Mouse (Mus musculus) lung, embryonic 15.5 days (tissue): ENCODE measurements around the gene Muc1. TPM values are rescaled to one million over a fixed set of nuclear protein-coding genes. Genes with fewer than 3 reads are reported as not detected.

Experiments used
- microRNA counts: library from miRNA; unstranded; fragments of <30 nt; microRNA quantifications from one replicate; lab custom pipeline; 2016
- microRNA-seq: library from miRNA; unstranded; fragments of <30 nt; microRNA quantifications from one replicate; pipeline ENCODE4, GENCODE M21; 2016
- polyA plus RNA-seq: library from polyadenylated mRNA; unstranded; fragments of >200 nt; fragmentation: Nextera tagmentation; extraction: Ambion mirVana; gene quantifications from 2 replicates; pipeline ENCODE4 v1.2.1, GENCODE M21; 2015

Muc1 gene
- polyA plus RNA-seq, 1 experiment from 2014 or later = 88.9 TPM

MicroRNAs encoded within 50 kb of the gene (microRNA counts, 519-probe panel; counts per million panel counts)
- 2,091 counts per million, percentile 21 among the panel's probes with 10 or more counts for microRNA mmu-miR-92b (lab: Ali Mortazavi, UCI)

Small RNAs within 50 kb of the gene (microRNA-seq; reads per million reads assigned to microRNA genes)
- gene Mir92b = 2,359 reads per million, percentile 84 among the genes with 10 or more reads in this experiment

Other genes with a start within 250 kb of the Muc1 start
- gene Rusc1, start 135.7 kb upstream of the Muc1 start, polyA plus RNA-seq = 16.0 and 16.6 TPM in 2 replicates
- 0.17 TPM in 1 of 2 replicates, not detected in the other for gene Gm43738, start 128.0 kb upstream of the Muc1 start, polyA plus RNA-seq
- gene Fdps, start 127.1 kb upstream of the Muc1 start, polyA plus RNA-seq = 166 TPM in 2 replicates
- gene Pklr, start 92.9 kb upstream of the Muc1 start, polyA plus RNA-seq = 0.17 and 0.92 TPM in 2 replicates
- gene Hcn3, start 68.9 kb upstream of the Muc1 start, polyA plus RNA-seq = 1.2 and 1.9 TPM in 2 replicates
- 27.8 and 28.9 TPM in 2 replicates for gene Clk2, start 64.3 kb upstream of the Muc1 start, polyA plus RNA-seq
- gene Scamp3, start 51.6 kb upstream of the Muc1 start, polyA plus RNA-seq = 106 and 110 TPM in 2 replicates
- 12.9 and 18.4 TPM in 2 replicates for gene Fam189b, start 45.9 kb upstream of the Muc1 start, polyA plus RNA-seq
- 37.2 and 42.6 TPM in 2 replicates for gene Gba, start 26.1 kb upstream of the Muc1 start, polyA plus RNA-seq
- gene Thbs3, start 13.9 kb upstream of the Muc1 start, polyA plus RNA-seq = 54.4 and 58.4 TPM in 2 replicates
- 195 and 197 TPM in 2 replicates for gene Mtx1, start 2.0 kb upstream of the Muc1 start, polyA plus RNA-seq
- 282 and 311 TPM in 2 replicates for gene Krtcap2, start 16.9 kb downstream of the Muc1 start, polyA plus RNA-seq
- 7.2 and 7.9 TPM in 2 replicates for gene Trim46, start 17.3 kb downstream of the Muc1 start, polyA plus RNA-seq
- gene Dpm3, start 30.3 kb downstream of the Muc1 start, polyA plus RNA-seq = 122 and 130 TPM in 2 replicates
- 62.3 and 65.4 TPM in 2 replicates for gene Slc50a1, start 41.5 kb downstream of the Muc1 start, polyA plus RNA-seq
- gene Efna1, start 52.1 kb downstream of the Muc1 start, polyA plus RNA-seq = 89.7 and 94.5 TPM in 2 replicates
- gene Efna3, start 93.9 kb downstream of the Muc1 start, polyA plus RNA-seq = 5.8 and 6.0 TPM in 2 replicates
- 29.0 and 29.9 TPM in 2 replicates for gene Efna4, start 109.0 kb downstream of the Muc1 start, polyA plus RNA-seq
- 61.5 and 63.0 TPM in 2 replicates for gene Adam15, start 120.9 kb downstream of the Muc1 start, polyA plus RNA-seq
- 0.11 and 0.19 TPM in 2 replicates for gene Dcst2, start 132.9 kb downstream of the Muc1 start, polyA plus RNA-seq
- 0.21 TPM in 1 of 2 replicates, not detected in the other for gene Dcst1, start 136.2 kb downstream of the Muc1 start, polyA plus RNA-seq
- gene Zbtb7b, start 165.7 kb downstream of the Muc1 start, polyA plus RNA-seq = 3.7 TPM in 2 replicates
- not detected in 2 replicates for gene Lenep, start 173.7 kb downstream of the Muc1 start, polyA plus RNA-seq
- 21.3 and 23.1 TPM in 2 replicates for gene Flad1, start 182.8 kb downstream of the Muc1 start, polyA plus RNA-seq
- gene Cks1b, start 189.3 kb downstream of the Muc1 start, polyA plus RNA-seq = 556 and 595 TPM in 2 replicates
- gene Shc1, start 189.4 kb downstream of the Muc1 start, polyA plus RNA-seq = 108 and 111 TPM in 2 replicates
- 40.6 and 41.1 TPM in 2 replicates for gene Pygo2, start 201.2 kb downstream of the Muc1 start, polyA plus RNA-seq
- 32.6 and 35.0 TPM in 2 replicates for gene Pbxip1, start 207.6 kb downstream of the Muc1 start, polyA plus RNA-seq
- 48.0 and 50.5 TPM in 2 replicates for gene Pmvk, start 225.5 kb downstream of the Muc1 start, polyA plus RNA-seq